Mouse (Mus musculus) limb, embryonic 12.5 days (tissue): ENCODE measurements around the gene Zan. TPM values are rescaled to one million over a fixed set of nuclear protein-coding genes. Genes with fewer than 3 reads are reported as not detected.

Experiments used
- polyA plus RNA-seq: library from polyadenylated mRNA; unstranded; fragments of >200 nt; fragmentation: Nextera tagmentation; extraction: Ambion mirVana; gene quantifications from 2 replicates; pipeline ENCODE4 v1.2.1, GENCODE M21; 2016

Gene Zan
- polyA plus RNA-seq, 1 experiment from 2014 or later = 0.08 TPM

Other genes with a start within 250 kb of the Zan start
- gene Ache, start 189.5 kb downstream of the Zan start, polyA plus RNA-seq = 7.7 and 8.3 TPM in 2 replicates
- 6.7 and 6.8 TPM in 2 replicates for gene Ufsp1, start 182.4 kb downstream of the Zan start, polyA plus RNA-seq
- gene Srrt, start 169.4 kb downstream of the Zan start, polyA plus RNA-seq = 182 and 185 TPM in 2 replicates
- gene Trip6, start 162.7 kb downstream of the Zan start, polyA plus RNA-seq = 81.6 and 86.9 TPM in 2 replicates
- gene Slc12a9, start 143.5 kb downstream of the Zan start, polyA plus RNA-seq = 13.8 and 16.3 TPM in 2 replicates
- gene Ephb4, start 127.0 kb downstream of the Zan start, polyA plus RNA-seq = 86.9 and 99.6 TPM in 2 replicates
- gene Pop7, start 25.5 kb upstream of the Zan start, polyA plus RNA-seq = 48.0 and 52.7 TPM in 2 replicates
- gene Gigyf1, start 41.5 kb upstream of the Zan start, polyA plus RNA-seq = 17.0 and 17.7 TPM in 2 replicates
- 0.71 TPM in 1 of 2 replicates, not detected in the other for gene Epo, start 56.2 kb upstream of the Zan start, polyA plus RNA-seq
- gene Gnb2, start 56.4 kb upstream of the Zan start, polyA plus RNA-seq = 337 and 349 TPM in 2 replicates
- 0.68 TPM in 1 of 2 replicates, not detected in the other for gene Actl6b, start 76.5 kb upstream of the Zan start, polyA plus RNA-seq
- gene Tfr2, start 92.8 kb upstream of the Zan start, polyA plus RNA-seq = 0.60 and 0.68 TPM in 2 replicates
- 21.1 and 28.5 TPM in 2 replicates for gene Mospd3, start 124.0 kb upstream of the Zan start, polyA plus RNA-seq
- 128 and 135 TPM in 2 replicates for gene Pcolce, start 136.7 kb upstream of the Zan start, polyA plus RNA-seq
- 0.20 and 0.31 TPM in 2 replicates for gene Fbxo24, start 151.9 kb upstream of the Zan start, polyA plus RNA-seq
- 36.0 and 37.6 TPM in 2 replicates for gene Lrch4, start 152.1 kb upstream of the Zan start, polyA plus RNA-seq
- 8.4 and 9.7 TPM in 2 replicates for gene Gm20605, start 152.1 kb upstream of the Zan start, polyA plus RNA-seq
- 8.0 and 9.7 TPM in 2 replicates for gene Sap25, start 164.3 kb upstream of the Zan start, polyA plus RNA-seq
- 0.20 and 0.64 TPM in 2 replicates for gene Irs3, start 168.7 kb upstream of the Zan start, polyA plus RNA-seq
- 22.8 and 23.1 TPM in 2 replicates for gene Agfg2, start 207.7 kb upstream of the Zan start, polyA plus RNA-seq